Mouse (Mus musculus) heart, postnatal 0 days (tissue): Measurements from ENCODE around the gene Dok5.

Experiments used
- CTCF ChIP-seq: IDR thresholded peaks from 2 replicates; pipeline ENCODE4 v1.5.1; 2016; ENCODE audit warnings: antibody characterized with exemption, control low read depth, low read depth
- EP300 ChIP-seq: IDR thresholded peaks from 2 replicates; pipeline ENCODE4 v1.6.1; 2016; ENCODE audit warnings: antibody characterized with exemption, low read depth

DNA sequence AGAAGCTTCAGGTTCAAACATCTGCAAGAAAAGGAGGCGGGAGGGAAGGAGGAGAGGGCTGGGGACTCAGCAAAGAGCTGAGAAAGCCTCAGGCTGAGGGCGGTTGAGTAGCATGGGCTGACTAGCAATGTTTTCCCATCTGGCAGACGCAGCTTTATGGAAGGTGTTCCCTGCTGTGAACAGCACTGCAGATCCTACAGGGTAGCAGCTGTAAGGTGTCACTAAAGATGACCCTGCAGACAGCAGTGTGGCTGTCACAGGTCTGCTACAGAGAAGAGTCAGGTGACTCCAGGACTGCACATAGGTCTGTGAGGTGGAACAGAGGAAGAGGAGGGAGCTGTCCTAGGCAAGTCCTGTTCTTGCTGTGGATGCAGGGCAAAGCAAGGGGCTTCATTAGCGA is 11.2 kb upstream of the Dok5 start:
- TF ChIP-seq CTCF (no peak), EP300 (no peak)
